In genomic region chr19:23354738-23355137, GRCm38 (mm10) we compare ENCODE assay signal across 23 mouse cellular contexts.
DNase-seq lines count a peak whose midpoint lies in the region; ATAC-seq and TF ChIP-seq lines count a peak whose summit lies in the region.
"Had no signal": no experiment of that assay in that cellular context is flagged by ENCODE, and none has a peak within 500 bp of the region (broad histone marks: within the 10 kb centered on the region; RNA-seq: fewer than 3 reads in every experiment).

No protein-coding gene starts in this region.

- peak; percentile 10 to 18 for DNase-seq in heart, adult 9 months (ENCODE audit: low spot score in 2 of 2)
- DNase-seq in heart, adult 8-10 months (ENCODE audit: low spot score) = no peak
- DNase-seq in lung, postnatal 36 days = no peak
- peak; percentile 89 for DNase-seq in 416B (ENCODE audit: low read depth)
- DNase-seq in forebrain, embryonic 10.5 days (ENCODE audit: extremely low spot score, low spot score) = no peak
- DNase-seq in frontal cortex, postnatal 10 days (ENCODE audit: low spot score in 2 of 2) = no peak
- DNase-seq: adrenal gland, postnatal 14 days; cerebellum, adult 9-11 months; forebrain, postnatal 0 days; gastrocnemius, postnatal 36 days; liver; right cerebral cortex, adult 18-20 months; right cerebral cortex, postnatal 4 days; thymus, adult 2 months; thymus, postnatal 4 days had no signal

- WGBS in lung, embryonic 16.5 days = 82% methylated on average over 6 of the region's 6 CpGs
- 90% methylated on average over 6 of the region's 6 CpGs for WGBS in forebrain, embryonic 10.5 days

- H3K27me3 ChIP-seq in lung, embryonic 16.5 days (ENCODE audit: control insufficient read depth, insufficient read depth, low read depth, low read length) = no peaks in the 10 kb centered on the region
- H3K27me3 ChIP-seq in forebrain, embryonic 10.5 days (ENCODE audit: poor library complexity, severe bottlenecking) = no peaks in the 10 kb centered on the region
- H3K27me3 ChIP-seq: embryonic facial prominence, embryonic 15.5 days; liver, embryonic 15.5 days; midbrain, embryonic 15.5 days had no signal

- no peak for TF ChIP-seq CTCF in embryonic fibroblast, embryonic 13.5 days (IDR thresholded peaks at IDR 0.05; ENCODE audit: borderline replicate concordance, insufficient read depth, low read length)

- no peaks in the 10 kb centered on the region for H3K9me3 ChIP-seq in lung, embryonic 16.5 days (ENCODE audit: control insufficient read depth, low read length)
- no peaks in the 10 kb centered on the region for H3K9me3 ChIP-seq in forebrain, embryonic 10.5 days
- H3K9me3 ChIP-seq: embryonic facial prominence, embryonic 15.5 days; heart, embryonic 10.5 days; limb, embryonic 10.5 days; liver, embryonic 15.5 days; midbrain, embryonic 15.5 days had no signal

- no peak overlapping the region for H3K4me3 ChIP-seq in lung, embryonic 16.5 days (ENCODE audit: low read length)
- H3K4me3 ChIP-seq in embryonic fibroblast, embryonic 13.5 days (ENCODE audit: insufficient read depth, low read length) = no peak overlapping the region
- no peak overlapping the region for H3K4me3 ChIP-seq in forebrain, embryonic 10.5 days
- H3K4me3 ChIP-seq: embryonic facial prominence, embryonic 15.5 days; heart, embryonic 10.5 days; limb, embryonic 10.5 days; liver, embryonic 15.5 days; midbrain, embryonic 15.5 days had no signal

- peaks cover 8% of the 10 kb centered on the region for H3K4me1 ChIP-seq in lung, embryonic 16.5 days (replicated peaks; ENCODE audit: control insufficient read depth, insufficient read depth, low read length)
- H3K4me1 ChIP-seq in embryonic fibroblast, embryonic 13.5 days (ENCODE audit: control insufficient read depth, insufficient read depth, low read length) = 0 out of 2 replicates have a peak, but pooled peaks cover 6% of the 10 kb centered on the region
- H3K4me1 ChIP-seq in forebrain, embryonic 10.5 days = 0 out of 2 replicates have a peak, but pooled peaks cover 4% of the 10 kb centered on the region
- H3K4me1 ChIP-seq: limb, embryonic 10.5 days; liver, embryonic 15.5 days; midbrain, embryonic 15.5 days had no signal

- 0 out of 2 replicates have a peak overlapping the region, but pooled peaks have one; percentile 25 for H3K27ac ChIP-seq in lung, embryonic 16.5 days (ENCODE audit: low read length)
- 0 out of 2 replicates have a peak overlapping the region, but pooled peaks have one; percentile 3 for H3K27ac ChIP-seq in embryonic fibroblast, embryonic 13.5 days (ENCODE audit: insufficient read depth, low read length)
- no peak overlapping the region for H3K27ac ChIP-seq in forebrain, embryonic 10.5 days
- H3K27ac ChIP-seq: embryonic facial prominence, embryonic 15.5 days; hindbrain, postnatal 0 days; limb, embryonic 10.5 days; liver, embryonic 15.5 days; midbrain, embryonic 15.5 days had no signal

- H3K4me2 ChIP-seq in lung, embryonic 16.5 days (ENCODE audit: low read depth, low read length) = no peak overlapping the region
- H3K4me2 ChIP-seq: embryonic facial prominence, embryonic 15.5 days; liver, embryonic 15.5 days; midbrain, embryonic 15.5 days had no signal

- H3K9ac ChIP-seq in lung, embryonic 16.5 days (ENCODE audit: low read length) = no peak overlapping the region
- H3K9ac ChIP-seq: embryonic facial prominence, embryonic 15.5 days; forebrain, postnatal 0 days; liver, embryonic 15.5 days; midbrain, embryonic 15.5 days had no signal

- TF ChIP-seq POLR2A in embryonic fibroblast, embryonic 13.5 days (IDR thresholded peaks at IDR 0.05; ENCODE audit: low read depth, low read length) = no peak

- ATAC-seq in lung, embryonic 16.5 days (ENCODE audit: low read depth) = no peak
- ATAC-seq: forebrain, postnatal 0 days; hindbrain, postnatal 0 days; midbrain, embryonic 15.5 days had no signal

- no peaks in the 10 kb centered on the region for H3K36me3 ChIP-seq in lung, embryonic 16.5 days (ENCODE audit: control insufficient read depth, insufficient read depth, low read length)
- H3K36me3 ChIP-seq in forebrain, embryonic 10.5 days (replicated peaks) = no peaks in the 10 kb centered on the region
- H3K36me3 ChIP-seq: embryonic facial prominence, embryonic 15.5 days; heart, embryonic 10.5 days; limb, embryonic 10.5 days; liver, embryonic 15.5 days; midbrain, embryonic 15.5 days had no signal

Comparison
In these comparisons a context has a peak if more than half of its experiments do, and no peak if none do; other contexts are left out.
1. DNase-seq: peak in heart, adult 9 months (2 of 2) and 416B (single experiment); none in heart, adult 8-10 months (single experiment), lung, postnatal 36 days (single experiment), forebrain, embryonic 10.5 days (single experiment) and frontal cortex, postnatal 10 days (0 of 2).